Mouse (Mus musculus): ENCODE results near the gene Hoxb6. TPM values are rescaled to one million over a fixed set of nuclear protein-coding genes. Genes with fewer than 3 reads are reported as not detected.

Hoxb6 gene
- total RNA-seq, 2 experiments from 2014 or later, result 0.56 to 2.0 TPM

Small RNAs within 50 kb of the gene (microRNA-seq; reads per million reads assigned to microRNA genes)
- gene Mir10a, result 3,300 to 4,206 reads per million in 2 experiments
- 6.0 to 11.5 reads per million in 2 experiments for gene Mir196a-1

Other genes starting within 250 kb of the Hoxb6 start
- 10 to 100 TPM; 24.2 to 29.8 TPM for gene Ube2z, start 227.1 kb upstream of the Hoxb6 start, total RNA-seq (2021)
- 1,000 to 10,000 TPM; 1,118 to 1,302 TPM for gene Atp5g1, start 216.8 kb upstream of the Hoxb6 start, total RNA-seq (2021)
- gene Calcoco2, start 180.5 kb upstream of the Hoxb6 start, total RNA-seq (2021), result not detected
- not detected for gene Ttll6, start 158.7 kb upstream of the Hoxb6 start, total RNA-seq (2021)
- not detected for gene Hoxb13, start 98.2 kb upstream of the Hoxb6 start, total RNA-seq (2021)
- under 1 TPM; 0.63 to 0.79 TPM for gene Hoxb9, start 21.0 kb upstream of the Hoxb6 start, total RNA-seq (2021)
- gene Hoxb8, start 10.6 kb upstream of the Hoxb6 start, total RNA-seq (2021), result 1 to 10 TPM in 1 of 2 experiments, under 1 TPM in 1; 0.92 to 1.9 TPM
- gene Hoxb7, start 5.9 kb upstream of the Hoxb6 start, total RNA-seq (2021), result 1 to 10 TPM; 1.6 to 1.9 TPM
- gene Hoxb5, start 10.9 kb downstream of the Hoxb6 start, total RNA-seq (2021), result 1 to 10 TPM in 1 of 2 experiments, under 1 TPM in 1; 0.89 to 1.3 TPM
- 1 to 10 TPM in 1 of 2 experiments, under 1 TPM in 1; 0.45 to 1.1 TPM for gene Hoxb4, start 25.8 kb downstream of the Hoxb6 start, total RNA-seq (2021)
- gene Hoxb3, start 30.9 kb downstream of the Hoxb6 start, total RNA-seq (2021), result 1 to 10 TPM in 1 of 2 experiments, under 1 TPM in 1; 0.89 to 1.6 TPM
- 1 to 10 TPM in 1 of 2 experiments, under 1 TPM in 1; 0.66 to 1.3 TPM for gene Hoxb2, start 58.0 kb downstream of the Hoxb6 start, total RNA-seq (2021)
- gene Hoxb1, start 73.3 kb downstream of the Hoxb6 start, total RNA-seq (2021), result not detected
- gene Skap1, start 172.1 kb downstream of the Hoxb6 start, total RNA-seq (2021), result under 1 TPM; 0.16 to 0.19 TPM

Measured in gastrocnemius, postnatal 10 days (tissue).